In the genomic region with DNA sequence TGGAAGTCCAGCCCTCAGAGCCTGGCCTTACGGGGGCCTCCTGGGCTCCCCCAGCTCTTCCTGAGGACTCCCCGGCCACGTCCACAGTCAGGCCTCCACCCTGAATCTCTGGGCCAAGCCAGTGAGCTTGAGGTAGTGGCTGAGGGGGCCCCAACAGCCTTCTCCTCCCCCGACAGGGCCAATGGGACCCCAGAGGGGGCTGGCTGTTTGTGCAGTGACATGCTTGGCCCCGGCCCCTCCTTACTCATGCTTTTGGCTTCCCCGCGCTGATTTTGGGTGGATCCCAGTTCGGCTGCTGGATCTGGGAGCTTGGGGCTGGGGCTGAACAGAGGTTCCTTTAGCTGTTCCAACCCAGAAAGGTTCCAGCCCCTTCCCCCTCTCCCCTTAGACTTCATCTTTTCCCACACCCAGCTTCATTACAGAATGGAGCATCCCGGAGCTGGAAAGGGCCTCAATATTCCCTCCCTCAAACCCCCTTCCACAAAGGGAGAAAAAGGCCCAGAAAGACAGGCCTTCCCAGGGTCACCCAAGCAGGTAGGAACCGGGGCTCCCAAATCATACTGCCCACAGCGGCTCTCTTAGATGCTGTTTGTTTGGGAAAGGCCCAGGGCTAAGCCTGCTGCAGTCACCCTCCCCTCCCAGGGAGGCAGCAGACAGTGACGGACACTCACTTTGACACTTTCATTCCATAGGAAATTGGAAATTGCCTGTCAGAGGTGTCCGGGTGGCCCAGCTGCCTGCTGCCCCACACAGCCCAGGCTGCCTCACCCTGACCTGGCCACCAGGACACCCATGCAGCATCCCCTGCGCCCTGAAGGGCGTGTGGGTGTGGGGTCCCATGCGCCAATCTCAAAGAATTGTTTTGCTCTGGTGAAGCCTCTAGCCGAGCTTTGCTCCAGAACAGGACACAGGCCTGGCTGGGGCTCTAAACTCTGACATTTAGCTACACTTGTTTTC, we compare ENCODE assay signal across 11 mouse cellular contexts.
DNase-seq lines count a peak whose midpoint lies in the region; ATAC-seq and TF ChIP-seq lines count a peak whose summit lies in the region.
"Had no signal": no experiment of that assay in that cellular context is flagged by ENCODE, and none has a peak within 500 bp of the region (broad histone marks: within the 10 kb centered on the region; RNA-seq: fewer than 3 reads in every experiment).

No protein-coding gene starts in this region.

- intact Hi-C loops in gastrocnemius, postnatal 14 days (cut with DNase I; ENCODE audit: low total_unique reads), result no loop called here
- intact Hi-C loops in left cerebral cortex, postnatal 4 days (cut with DNase I), result no loop called here
- intact Hi-C loops in left cerebral cortex, postnatal 14 days (cut with DNase I), result no loop called here

- no peak overlapping the region for H3K4me2 ChIP-seq in hindbrain, embryonic 12.5 days (replicated peaks)
- H3K4me2 ChIP-seq in limb, embryonic 15.5 days, result no peak overlapping the region
- H3K4me2 ChIP-seq: liver, embryonic 11.5 days had no signal

- no peak for TF ChIP-seq CTCF in E14TG2a.4 (conservative IDR thresholded peaks at IDR 0.05; ENCODE audit: low read length)

- H3K4me3 ChIP-seq in hindbrain, embryonic 10.5 days, result no peak overlapping the region
- H3K4me3 ChIP-seq in hindbrain, embryonic 12.5 days, result no peak overlapping the region
- H3K4me3 ChIP-seq in E14TG2a.4 (replicated peaks; ENCODE audit: low read length), result peak overlapping the region; percentile 54
- no peak overlapping the region for H3K4me3 ChIP-seq in limb, embryonic 15.5 days

- no peak overlapping the region for H3K9ac ChIP-seq in hindbrain, embryonic 12.5 days
- H3K9ac ChIP-seq in limb, embryonic 15.5 days, result no peak overlapping the region

- DNase-seq in hindbrain, embryonic 10.5 days (ENCODE audit: low spot score), result no peak
- DNase-seq in gastrocnemius, postnatal 14 days, result peak; percentile 85
- DNase-seq in right cerebral cortex, postnatal 25 days, result no peak
- DNase-seq in left cerebral cortex, postnatal 4 days, result no peak
- DNase-seq in left cerebral cortex, postnatal 14 days (ENCODE audit: low spot score in 2 of 2), result no peak
- DNase-seq: cerebellum, adult 8-10 months had no signal

- H3K9me3 ChIP-seq in hindbrain, embryonic 10.5 days, result no peaks in the 10 kb centered on the region
- no peaks in the 10 kb centered on the region for H3K9me3 ChIP-seq in hindbrain, embryonic 12.5 days (replicated peaks)
- no peaks in the 10 kb centered on the region for H3K9me3 ChIP-seq in E14TG2a.4 (ENCODE audit: low read length)
- no peaks in the 10 kb centered on the region for H3K9me3 ChIP-seq in limb, embryonic 15.5 days

- no peaks in the 10 kb centered on the region for H3K36me3 ChIP-seq in hindbrain, embryonic 10.5 days
- H3K36me3 ChIP-seq in hindbrain, embryonic 12.5 days, result no peaks in the 10 kb centered on the region
- no peaks in the 10 kb centered on the region for H3K36me3 ChIP-seq in E14TG2a.4 (ENCODE audit: insufficient read depth, low read length)
- no peaks in the 10 kb centered on the region for H3K36me3 ChIP-seq in limb, embryonic 15.5 days

- 73% methylated on average over 17 of the region's 17 CpGs for WGBS in hindbrain, embryonic 10.5 days
- WGBS in hindbrain, embryonic 12.5 days, result 73% methylated on average over 17 of the region's 17 CpGs
- 64% methylated on average over 17 of the region's 17 CpGs for WGBS in limb, embryonic 15.5 days

- H3K27me3 ChIP-seq in hindbrain, embryonic 10.5 days (ENCODE audit: insufficient read depth, poor library complexity, severe bottlenecking), result no peaks in the 10 kb centered on the region
- H3K27me3 ChIP-seq in hindbrain, embryonic 12.5 days, result no peaks in the 10 kb centered on the region
- H3K27me3 ChIP-seq in E14TG2a.4 (ENCODE audit: insufficient read depth, low read length), result peaks cover 8% of the 10 kb centered on the region
- H3K27me3 ChIP-seq in limb, embryonic 15.5 days, result no peaks in the 10 kb centered on the region

- peak overlapping the region; percentile 59 for H3K27ac ChIP-seq in hindbrain, embryonic 10.5 days
- H3K27ac ChIP-seq in hindbrain, embryonic 12.5 days, result no peak overlapping the region
- peak overlapping the region; percentile 81 for H3K27ac ChIP-seq in limb, embryonic 15.5 days

- no peak for ATAC-seq in hindbrain, embryonic 12.5 days (ENCODE audit: low FRiP score)
- peak; percentile 81 for ATAC-seq in limb, embryonic 15.5 days (ENCODE audit: insufficient number of reproducible peaks, low FRiP score, low TSS enrichment, low read depth)
- ATAC-seq: inflammation-experienced regulatory T-cells, adult 6 months had no signal

- H3K4me1 ChIP-seq in hindbrain, embryonic 10.5 days (replicated peaks), result peaks cover 10% of the 10 kb centered on the region; the same call in 1 of the 2 replicates
- no peaks in the 10 kb centered on the region for H3K4me1 ChIP-seq in hindbrain, embryonic 12.5 days
- peaks cover 25% of the 10 kb centered on the region for H3K4me1 ChIP-seq in E14TG2a.4 (replicated peaks; ENCODE audit: low read depth, low read length)
- peaks cover 17% of the 10 kb centered on the region for H3K4me1 ChIP-seq in limb, embryonic 15.5 days
